Mouse (Mus musculus) adrenal gland (tissue): ENCODE results near the gene Supv3l1.

ENCODE experiments used
- intact Hi-C: fragments of 180-260 bp; cut with DNase I; formaldehyde crosslinking; loops from one replicate; pipeline ENCODE4 v1.15.1; 2025

Supv3l1 gene

DNA sequence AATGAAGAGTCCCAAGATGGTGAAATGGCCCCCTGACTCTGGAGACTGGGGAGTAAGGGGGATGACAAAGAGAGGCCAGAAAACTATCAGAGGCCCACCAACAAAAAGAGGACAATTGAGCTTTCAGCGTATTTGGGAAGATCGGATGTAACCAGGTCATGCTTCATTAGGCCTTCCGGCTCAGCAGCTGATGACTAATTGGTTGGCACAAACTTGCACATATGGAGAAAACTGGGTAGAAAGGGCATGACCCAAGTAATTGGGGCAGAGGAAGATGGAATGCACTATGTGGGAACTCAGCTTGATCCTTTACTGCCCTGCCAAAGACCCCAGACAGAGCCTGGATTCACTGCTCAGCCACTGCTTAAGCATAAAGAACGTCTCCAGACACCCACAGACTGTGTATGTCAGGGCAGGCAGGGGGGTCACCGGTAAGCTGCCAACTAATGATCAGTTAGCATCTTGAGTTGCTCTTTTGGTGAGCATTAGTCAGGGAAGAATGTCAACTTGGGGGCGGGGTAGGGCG is 30.6 kb downstream of the Supv3l1 start:
- intact Hi-C loops, result no loop called here

DNA sequence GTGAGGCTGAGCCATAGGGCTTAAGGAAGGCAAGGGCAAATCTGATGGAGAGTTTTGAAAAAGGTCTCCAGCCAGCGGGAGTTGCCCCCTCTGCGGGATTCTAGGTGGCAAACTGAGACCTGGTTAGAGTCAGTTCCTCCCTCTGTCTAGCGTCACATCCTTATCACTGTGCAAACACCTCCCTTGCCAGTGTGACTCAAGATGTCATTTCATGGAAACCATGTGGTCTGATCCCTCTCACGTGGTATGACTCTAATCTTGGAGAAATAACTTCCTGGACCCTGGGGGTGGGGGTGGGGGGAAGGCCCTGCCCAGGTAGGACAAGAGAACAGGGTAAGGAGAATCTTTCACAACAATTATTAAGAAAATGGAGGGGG is 35.9 kb downstream of the Supv3l1 start:
- intact Hi-C loops, result loop anchor here (5.0 kb wide), 1 partner anchor 236 kb away; no protein-coding TSS in a partner anchor

DNA sequence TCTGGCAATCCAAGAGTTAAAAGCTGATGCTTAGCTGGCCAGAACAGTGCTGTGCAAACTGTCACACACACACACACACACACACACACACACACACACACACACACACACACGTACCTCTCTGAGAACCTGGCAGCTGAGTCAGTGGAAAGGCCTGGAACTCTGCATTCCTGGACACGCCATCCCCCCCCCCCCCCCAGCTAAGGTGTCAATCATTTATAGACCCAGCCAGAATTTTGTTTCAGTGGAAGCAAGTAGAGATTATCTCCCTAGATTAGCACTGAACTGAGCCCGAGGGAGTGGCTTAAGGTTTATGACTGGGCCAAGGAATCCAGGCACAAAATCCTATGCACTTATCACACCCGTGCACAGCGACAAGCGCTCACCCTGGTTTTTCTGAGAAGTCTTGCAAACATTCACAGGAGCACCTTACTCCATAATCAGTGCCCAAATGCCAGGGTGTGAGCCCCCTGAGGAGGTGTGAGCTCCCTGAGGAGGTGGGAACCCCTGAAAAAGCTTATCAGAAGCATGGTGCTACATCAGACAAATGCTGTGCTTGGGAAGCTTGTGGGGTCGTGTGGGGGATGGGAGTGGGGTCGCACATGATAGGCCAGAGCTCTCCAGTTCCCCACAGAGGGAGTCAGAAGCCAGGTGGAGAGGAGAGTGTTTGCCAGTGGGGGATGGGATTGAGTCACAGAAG is 36.5 kb downstream of the Supv3l1 start:
- intact Hi-C loops, result loop anchor here (5.0 kb wide), 1 partner anchor 236 kb away; no protein-coding TSS in a partner anchor

- intact Hi-C loops, result loop anchor here (2.0 to 5.0 kb wide), 2 partner anchors 137 to 234 kb away; no protein-coding TSS in a partner anchor
Measured at GRCm38 (mm10) chr10:62411431-62412410, 37.8 kb downstream of the Supv3l1 start.

DNA sequence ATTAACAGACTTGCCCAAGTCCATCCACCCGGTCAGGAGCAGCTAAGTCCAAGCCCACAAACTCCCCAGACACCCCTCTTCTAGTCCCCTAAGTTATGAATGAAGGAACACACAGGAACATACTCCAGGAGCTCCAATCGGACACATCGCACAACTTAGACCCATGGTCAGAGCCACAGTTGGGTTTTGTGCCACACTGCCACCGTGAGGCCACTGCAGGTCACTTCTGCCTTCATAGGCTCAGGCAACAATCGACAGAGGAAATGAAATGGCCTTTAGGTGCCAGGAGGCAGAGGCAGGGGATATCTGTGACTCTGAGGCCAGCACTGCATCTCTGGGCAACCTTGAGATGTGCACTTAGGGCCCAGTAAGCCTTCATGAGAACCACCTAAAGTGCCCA is 38.6 kb downstream of the Supv3l1 start:
- intact Hi-C loops, result loop anchor here (2.0 to 5.0 kb wide), 2 partner anchors 136 to 234 kb away; no protein-coding TSS in a partner anchor

GRCm38 (mm10) chr10:62404901-62405300 is 44.6 kb downstream of the Supv3l1 start:
- intact Hi-C loops, result no loop called here

GRCm38 (mm10) chr10:62401641-62402111 is 47.9 kb downstream of the Supv3l1 start:
- intact Hi-C loops, result no loop called here

DNA sequence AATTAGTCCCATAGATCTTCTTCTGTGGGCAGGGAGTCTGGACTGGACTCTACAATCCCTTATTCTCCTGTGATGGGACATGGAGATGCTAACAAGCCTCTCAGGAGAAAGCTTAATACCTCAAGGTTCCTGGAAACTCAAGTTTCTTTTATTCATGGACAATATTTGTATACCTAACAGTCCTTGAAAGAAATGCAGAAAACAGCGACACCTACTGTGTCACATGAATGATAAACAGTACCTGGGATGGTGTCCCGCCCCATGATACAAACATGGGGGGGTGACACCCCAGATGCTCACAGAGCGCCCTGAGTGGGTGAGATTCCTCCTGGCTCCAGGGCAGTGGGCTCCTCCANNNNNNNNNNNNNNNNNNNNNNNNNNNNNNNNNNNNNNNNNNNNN is 66.5 kb downstream of the Supv3l1 start:
- intact Hi-C loops, result no loop called here

DNA sequence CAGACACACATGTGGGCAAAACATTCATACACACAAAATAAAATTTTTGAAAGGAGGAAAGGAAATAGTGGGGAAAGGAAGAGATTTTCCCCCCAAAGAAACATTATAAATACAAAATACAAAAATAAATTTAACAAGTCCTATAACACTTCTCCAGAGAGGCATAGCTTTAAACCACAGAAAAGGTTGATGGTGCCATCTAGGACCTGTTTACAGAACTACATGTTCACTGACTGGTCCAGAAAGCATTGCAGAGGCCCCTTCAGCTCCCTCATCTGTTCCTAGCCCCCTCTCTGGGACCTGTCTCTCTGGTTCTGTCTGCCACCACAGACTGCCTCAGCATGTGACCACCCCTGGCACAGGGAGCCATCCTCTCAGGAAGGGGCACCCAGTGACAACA is 68.6 kb downstream of the Supv3l1 start:
- intact Hi-C loops, result no loop called here

DNA sequence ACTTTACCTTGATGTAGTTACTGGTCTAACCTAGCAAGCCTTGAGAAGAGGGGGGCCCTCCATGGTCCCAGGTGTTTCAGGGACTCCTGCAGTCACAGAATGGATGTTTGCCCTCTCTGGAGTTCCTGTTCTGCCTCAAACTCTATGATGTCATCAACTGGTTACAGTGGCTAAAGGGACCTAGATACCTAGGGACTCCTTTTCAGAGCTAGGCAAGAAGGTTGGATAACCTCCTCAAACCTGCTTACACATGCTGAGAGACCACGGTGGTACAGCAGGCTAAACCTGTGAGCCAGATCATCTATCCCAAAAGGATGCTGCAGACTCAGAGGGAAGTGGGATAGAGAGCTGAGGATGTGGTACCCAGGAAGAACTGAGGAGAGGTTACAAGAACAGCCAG is 69.7 kb downstream of the Supv3l1 start, which contains the start of gene Hk1:
Gene Hk1 (minus strand): TSS at position 101 of the 400 bp plus-strand sequence.
- intact Hi-C loops, result no loop called here
